Mouse (Mus musculus): ENCODE data around the gene 3110009E18Rik.

- TF ChIP-seq CTCF (IDR thresholded peaks at IDR 0.05; ENCODE audit: low read depth) (no peak), EP300 (IDR thresholded peaks at IDR 0.05; ENCODE audit: low read depth) (no peak)
Measured at GRCm38 (mm10) chr1:120089180-120089579, 31.8 kb upstream of the 3110009E18Rik start.
